Mouse (Mus musculus) lung, postnatal 14 days (tissue): ENCODE measurements around the gene Hexb.
A peak's percentile ranks its signal among the peaks of the same experiment; 100 is the strongest.

Experiments used
- DNase-seq: peaks from one replicate; pipeline ENCODE4 v3.0.0; 2021

Hexb gene

GRCm38 (mm10) chr13:97223856-97224255 lies 25.7 kb upstream of the Hexb start:
- DNase-seq: no peak

DNA sequence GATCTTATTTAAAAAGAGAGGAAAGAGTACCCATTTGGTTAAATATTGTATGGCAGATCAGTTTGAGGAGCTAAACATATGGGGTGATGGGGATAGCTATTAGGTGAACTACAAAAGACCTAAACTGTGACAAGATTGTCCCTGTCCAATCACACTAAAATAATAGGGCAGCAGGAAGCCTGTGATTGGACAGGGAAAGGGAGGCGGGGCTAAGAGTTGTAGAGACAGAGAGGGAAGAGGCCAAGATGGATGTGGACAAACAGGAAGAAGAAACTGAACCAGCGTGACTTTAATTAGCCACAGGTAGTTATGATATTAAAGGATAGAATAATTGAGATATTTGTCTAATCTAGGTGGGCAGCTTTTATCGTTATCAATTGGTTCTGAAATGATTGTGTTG lies 21.9 kb upstream of the Hexb start:
- no peak for DNase-seq

GRCm38 (mm10) chr13:97216196-97216595 lies 18.0 kb upstream of the Hexb start:
- DNase-seq: no peak

DNA sequence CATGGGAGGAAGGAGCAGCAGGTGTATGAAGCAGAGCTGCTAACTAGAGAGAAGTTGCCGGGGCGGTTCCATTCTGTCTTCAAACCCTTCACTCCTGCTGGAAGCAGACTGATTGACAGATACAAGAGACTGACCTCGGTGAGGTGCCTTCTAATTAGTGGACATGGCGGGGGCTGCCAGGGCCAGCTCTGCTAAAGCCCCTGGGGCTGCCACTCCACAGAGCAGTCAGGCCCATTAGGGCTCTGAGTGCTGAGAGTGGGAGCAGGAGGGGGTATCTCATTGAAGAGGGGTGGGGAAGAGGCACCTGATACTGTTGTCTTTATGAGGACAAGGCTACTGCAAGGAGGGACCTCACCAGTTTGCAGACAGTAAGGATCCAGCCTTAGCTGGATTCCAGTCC lies 17.4 kb upstream of the Hexb start:
- no peak for DNase-seq

DNA sequence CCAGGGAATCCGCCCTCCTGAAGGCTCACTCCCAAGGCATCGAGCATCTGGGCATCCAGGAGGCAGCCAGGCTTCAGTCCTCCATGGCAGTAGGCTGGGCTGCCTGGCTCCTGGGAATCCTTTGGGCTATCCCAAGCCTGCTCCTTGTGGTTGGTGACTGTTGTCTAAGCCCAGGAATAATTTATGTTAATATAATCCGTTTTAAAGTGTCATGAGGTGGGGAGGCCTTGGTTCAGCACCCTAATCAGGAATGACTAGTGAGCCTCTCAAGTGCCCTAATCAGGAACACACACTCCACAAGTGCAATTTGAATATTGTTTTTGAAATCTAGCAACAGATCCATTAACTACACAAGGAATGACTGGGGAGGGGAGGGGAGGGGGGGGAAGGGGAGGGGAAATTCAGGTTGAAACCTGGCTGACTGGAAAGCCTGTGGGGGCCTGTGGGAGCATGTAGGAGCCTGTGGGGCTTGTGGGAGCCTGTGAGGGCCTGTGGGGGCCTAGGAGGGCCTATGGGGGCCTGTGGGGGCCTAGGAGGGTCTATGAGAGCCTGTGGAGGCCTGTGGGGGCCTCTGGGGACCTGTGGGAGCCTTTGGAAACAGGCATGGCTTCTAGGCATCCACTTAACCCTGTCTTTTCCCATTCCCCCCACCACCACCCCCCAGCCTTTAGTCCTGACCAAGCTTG lies 16.6 kb upstream of the Hexb start:
- DNase-seq: no peak

- no peak for DNase-seq
These were observed 10.4 kb upstream of the Hexb start for GRCm38 (mm10) chr13:97208500-97209010.

GRCm38 (mm10) chr13:97208112-97208478 lies 9.9 kb upstream of the Hexb start:
- peak; percentile 19 for DNase-seq

GRCm38 (mm10) chr13:97207472-97208111 lies 9.4 kb upstream of the Hexb start:
- DNase-seq: no peak

GRCm38 (mm10) chr13:97206046-97206445 lies 7.9 kb upstream of the Hexb start:
- no peak for DNase-seq

DNA sequence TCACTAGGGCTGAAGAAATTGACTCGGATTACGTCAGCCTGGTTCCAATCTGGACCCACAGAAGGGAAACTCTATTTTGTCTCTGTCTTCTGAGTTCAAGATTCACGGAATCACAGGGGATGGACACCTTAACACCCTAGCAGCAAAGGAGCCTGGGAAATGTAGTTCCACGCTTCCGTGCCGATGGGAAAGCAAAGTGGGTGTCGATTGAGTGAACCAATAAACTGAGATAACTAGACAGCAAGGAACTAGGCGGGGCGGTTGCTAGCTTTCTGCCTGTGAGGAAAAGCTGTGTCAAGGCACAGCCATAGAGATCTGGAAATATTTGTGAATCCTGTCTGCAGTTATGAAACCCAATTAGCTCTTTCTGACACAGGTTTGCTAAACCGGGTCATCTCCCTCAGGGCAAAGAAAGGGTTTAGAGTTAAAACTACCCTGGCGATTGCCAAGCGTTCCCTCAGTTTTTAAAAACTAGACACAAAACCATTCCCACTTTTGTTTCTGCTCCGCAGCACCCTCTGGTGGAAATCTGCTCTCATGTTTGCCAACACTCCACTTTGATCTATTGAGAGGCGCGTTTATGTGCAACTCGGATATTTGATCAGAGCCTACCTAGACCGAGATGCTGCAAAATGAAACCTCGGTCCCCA lies 7.0 kb upstream of the Hexb start:
- peak; percentile 88 for DNase-seq

GRCm38 (mm10) chr13:97201896-97202295 lies 3.7 kb upstream of the Hexb start:
- DNase-seq: no peak

GRCm38 (mm10) chr13:97201076-97201475 lies 2.9 kb upstream of the Hexb start:
- DNase-seq: no peak

GRCm38 (mm10) chr13:97199123-97199522 lies 966 bp upstream of the Hexb start:
- no peak for DNase-seq

DNA sequence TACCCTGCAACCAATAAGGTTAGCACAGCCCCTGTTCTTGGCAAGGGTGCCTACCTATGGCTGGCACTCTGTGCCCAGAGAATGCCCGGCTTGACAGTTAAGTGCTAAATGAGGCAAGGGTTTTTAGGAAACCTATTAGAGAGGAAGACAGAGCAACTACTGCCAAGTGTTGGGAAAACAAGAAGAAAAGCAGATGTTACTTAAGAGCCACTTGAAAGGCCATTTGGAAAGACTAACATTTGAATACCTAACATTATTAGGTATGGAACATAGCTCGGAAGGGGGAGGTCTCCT lies 1.3 kb downstream of the Hexb start:
- DNase-seq: no peak

- no peak for DNase-seq
These were observed 1.8 kb downstream of the Hexb start for GRCm38 (mm10) chr13:97196186-97196924.

DNA sequence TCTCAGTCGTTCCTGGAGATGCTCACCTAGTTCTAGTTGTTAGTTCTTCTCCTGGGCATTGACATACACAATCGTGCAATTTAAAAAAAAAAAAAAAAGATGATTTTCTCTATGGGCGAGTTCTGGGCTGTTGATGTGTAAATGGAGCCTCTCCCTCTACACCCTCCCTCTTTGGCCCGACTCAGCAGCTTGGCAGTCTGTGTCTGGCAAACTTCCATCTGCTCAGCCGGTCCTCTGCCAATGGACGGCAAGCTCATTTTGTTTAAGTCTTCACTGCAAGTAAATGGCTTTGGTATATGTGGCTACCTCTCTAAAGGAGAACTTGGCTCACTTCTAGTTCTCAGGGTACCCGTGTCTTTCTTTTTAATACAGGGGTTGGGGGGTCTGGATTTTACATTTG lies 4.7 kb downstream of the Hexb start:
- peak; percentile 70 for DNase-seq

DNA sequence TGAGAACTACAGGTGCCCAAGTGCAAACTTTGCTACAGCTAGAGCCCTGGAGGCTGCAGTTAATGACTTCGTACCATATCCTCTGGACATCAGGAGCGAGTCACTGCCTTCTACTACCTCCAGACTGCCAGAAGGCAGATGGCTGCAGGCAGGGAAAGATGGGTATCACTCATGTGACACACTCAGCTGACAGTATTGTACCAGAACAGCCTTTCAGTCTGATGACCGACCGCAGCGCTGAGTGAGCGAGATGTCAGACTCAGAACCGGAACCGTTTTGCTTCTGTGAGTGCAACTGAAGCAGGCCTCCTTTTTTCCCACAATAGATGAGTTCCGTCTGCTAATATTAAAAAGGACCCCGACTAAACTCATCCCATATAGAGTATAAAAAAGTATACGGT lies 5.5 kb downstream of the Hexb start:
- no peak for DNase-seq

DNA sequence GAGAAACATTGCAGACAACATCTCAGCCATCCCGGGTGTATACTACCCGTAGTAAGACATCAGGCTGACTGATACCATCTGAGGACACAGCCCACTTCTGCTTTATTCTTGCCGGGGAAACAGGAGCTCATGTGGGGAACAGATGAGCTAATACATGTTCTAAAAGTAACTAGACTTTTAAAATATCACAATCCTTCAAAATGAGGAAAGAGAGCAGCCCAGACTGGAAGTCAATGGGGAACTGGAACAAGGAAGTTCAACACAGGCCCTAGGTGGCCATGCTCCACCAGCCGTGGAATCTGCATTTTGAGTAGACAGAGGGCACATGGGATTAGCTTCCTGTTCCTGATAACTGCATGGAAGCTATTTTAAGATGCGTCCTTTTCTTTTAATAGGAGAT lies 10.5 kb downstream of the Hexb start:
- DNase-seq: no peak

DNA sequence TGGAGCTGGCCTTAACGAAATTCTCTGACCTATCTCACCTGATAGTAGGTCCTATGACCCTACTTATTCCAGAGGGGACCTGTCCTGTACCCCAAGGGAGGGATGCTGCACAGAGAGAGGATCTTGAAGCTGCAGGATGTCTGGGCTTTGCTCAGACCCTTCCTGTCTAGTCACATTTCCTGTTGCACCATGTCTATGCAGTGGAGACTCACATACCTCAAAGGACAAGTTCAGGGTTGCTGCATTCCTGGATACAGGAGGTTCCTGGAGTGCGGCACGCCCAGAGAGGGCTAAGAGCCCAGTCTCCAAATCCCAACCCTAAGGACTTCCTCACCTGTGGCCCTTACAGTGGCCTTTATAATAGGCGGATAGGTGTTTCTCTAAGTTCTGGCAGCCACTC lies 11.8 kb downstream of the Hexb start:
- DNase-seq: no peak

DNA sequence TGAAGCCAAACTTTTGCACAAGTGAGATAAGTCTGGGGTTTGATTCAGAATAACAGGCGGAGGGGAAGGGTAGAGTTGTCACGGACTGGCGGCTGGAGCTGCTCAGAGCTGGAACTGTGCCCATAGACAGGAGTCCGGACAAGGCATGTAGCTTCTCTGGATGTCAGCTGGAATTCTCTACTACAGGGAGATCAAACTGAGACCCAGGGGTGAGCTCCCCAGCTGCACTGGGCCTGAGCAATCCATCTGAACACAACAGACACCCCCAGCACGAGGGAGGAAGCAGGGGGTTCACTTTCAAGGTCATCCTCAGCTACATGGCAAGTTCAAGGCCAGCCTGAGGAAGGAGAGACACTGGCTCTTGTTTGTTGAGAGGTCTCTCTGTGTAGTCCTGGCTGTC lies 13.5 kb downstream of the Hexb start:
- DNase-seq: no peak

DNA sequence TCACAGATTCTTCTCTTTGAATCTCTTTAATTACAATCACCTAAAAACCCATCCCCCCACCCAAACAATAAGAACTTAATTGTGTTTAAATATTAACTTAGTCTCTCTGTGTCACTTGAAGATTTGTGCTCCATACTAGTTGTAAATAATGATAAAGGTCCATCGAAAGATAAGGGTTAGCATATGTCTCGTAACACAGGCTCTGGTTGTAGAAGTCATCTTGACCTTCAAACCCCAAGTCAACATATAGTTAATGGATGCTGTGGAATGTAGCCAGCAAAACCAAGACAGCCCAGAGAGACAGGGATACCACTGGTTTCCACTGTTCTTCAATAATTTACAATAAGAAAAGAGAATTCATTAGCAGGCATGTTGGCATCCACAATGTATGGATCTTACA lies 14.0 kb downstream of the Hexb start:
- DNase-seq: no peak

DNA sequence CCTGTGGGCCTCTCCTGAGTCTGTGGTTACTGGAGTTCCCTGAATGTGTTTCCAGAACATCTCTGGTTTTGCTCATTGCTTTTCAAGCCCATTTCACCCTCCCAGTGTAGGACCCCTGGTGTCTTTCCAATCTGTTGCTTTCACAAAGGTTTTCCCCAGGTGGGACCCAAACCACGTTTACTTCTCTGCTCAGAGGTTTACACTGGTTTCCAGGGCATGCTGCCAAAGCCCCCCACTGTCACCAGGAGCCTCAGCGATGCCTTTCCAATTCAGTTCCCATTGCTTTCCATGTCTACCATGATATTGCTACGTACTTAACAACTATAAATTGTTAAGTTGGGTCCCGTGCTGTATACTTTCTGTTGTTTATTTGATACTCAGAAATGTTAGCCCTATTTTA lies 15.3 kb downstream of the Hexb start:
- DNase-seq: no peak

DNA sequence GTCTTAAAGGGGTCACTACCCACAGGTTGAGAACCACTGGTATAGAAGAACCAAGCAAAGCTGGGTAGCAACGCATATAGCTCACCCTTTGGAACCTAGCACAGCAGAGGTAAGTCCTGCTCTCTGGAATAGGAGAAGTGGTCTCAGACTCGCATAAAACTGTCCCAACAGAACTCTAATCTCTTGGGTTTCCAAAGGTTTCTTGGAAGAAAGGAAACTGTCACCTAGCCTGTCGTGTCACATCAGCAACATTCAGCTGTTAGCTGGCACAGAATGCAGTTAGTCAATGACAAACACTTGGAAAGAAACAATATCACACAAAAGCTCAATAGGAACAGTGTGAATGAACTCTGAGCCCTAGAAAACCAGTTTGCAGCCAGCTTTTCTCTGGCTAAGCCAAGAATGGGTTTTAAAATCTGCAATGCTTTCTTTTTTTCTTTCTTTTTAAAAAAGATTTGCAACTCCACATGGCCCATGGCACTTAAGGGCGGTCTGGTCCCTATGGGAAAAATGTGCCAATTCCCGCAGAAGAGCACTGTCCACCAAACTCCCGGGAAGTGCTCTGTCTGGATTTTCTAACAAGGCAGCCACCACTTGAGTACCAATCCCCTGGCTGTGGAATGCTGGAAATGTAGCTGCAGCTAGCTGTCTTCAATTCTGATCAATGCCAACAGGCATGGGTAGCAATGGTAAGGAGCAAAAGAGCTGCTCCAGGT lies 17.9 kb downstream of the Hexb start:
- no peak for DNase-seq
